Mouse (Mus musculus) megakaryocyte progenitor cell, adult 5-6 weeks (primary cell): ENCODE measurements around the gene Scap. TPM values are rescaled to one million over a fixed set of nuclear protein-coding genes. Genes with fewer than 3 reads are reported as not detected.

ENCODE experiments used
- ATAC-seq: replicated peaks from 2 replicates; pipeline ENCODE4 v1.8.0; 2016; ENCODE audit warnings: mild to moderate bottlenecking, moderate TSS enrichment, inconsistent platforms; ENCODE audit not compliant: poor library complexity
- total RNA-seq, 2 experiments: library from RNA; stranded (forward) in 1 of 2; stranded (reverse) in 1 of 2; fragments of 157-497, 149-512 nt in 1 of 2; fragments of 200-1000 nt in 1 of 2; gene quantifications; 2 replicates each; pipeline versions ENCODE4 v1.2.3 to v1.2.4; 2015 to 2017

Scap gene
- total RNA-seq (2015) (26.1 and 33.6 TPM in 2 replicates), total RNA-seq (2017) (22.1 and 29.4 TPM in 2 replicates)

DNA sequence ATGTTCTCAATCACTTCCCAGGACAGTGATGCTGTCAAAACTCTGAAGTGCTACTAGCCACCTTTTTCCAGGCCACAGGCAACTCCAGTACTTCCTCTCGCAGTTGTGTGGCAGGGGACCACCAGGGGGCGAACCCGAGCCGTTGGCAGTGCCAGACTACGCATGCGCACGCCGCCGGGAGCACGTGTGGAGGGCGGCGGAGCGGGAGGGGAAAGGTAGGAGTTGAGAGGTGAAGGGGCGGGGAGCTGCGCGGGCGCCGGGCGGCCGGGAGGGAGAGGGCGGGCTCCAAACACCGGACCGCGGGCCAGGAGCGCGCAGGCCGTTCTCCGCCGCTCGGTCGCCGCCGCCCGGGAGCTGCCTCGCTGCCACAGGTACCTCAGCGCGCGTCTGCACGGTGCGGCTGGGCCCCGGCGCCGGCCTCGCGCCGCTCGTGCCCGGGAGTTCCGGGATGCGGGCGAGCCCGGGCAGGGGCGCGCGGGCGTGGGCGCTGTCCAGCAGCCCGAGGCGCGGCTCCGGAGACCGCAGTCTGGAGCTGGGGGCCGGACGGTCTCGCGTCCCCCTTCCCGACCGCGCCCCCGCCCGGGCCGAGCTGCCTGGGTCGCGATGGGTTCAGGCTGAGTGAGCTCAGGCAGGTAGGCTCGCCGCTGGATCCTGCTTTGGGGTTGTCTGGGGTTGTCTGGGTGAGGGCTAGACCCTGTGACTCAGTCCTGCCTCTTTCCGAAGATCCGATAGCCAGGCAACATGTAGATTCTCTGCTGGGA lies at the start of gene Scap:
Gene Scap, plus strand, starts transcription at position 154 of the 761 bp plus-strand sequence.
- peak; percentile 88 for ATAC-seq

DNA sequence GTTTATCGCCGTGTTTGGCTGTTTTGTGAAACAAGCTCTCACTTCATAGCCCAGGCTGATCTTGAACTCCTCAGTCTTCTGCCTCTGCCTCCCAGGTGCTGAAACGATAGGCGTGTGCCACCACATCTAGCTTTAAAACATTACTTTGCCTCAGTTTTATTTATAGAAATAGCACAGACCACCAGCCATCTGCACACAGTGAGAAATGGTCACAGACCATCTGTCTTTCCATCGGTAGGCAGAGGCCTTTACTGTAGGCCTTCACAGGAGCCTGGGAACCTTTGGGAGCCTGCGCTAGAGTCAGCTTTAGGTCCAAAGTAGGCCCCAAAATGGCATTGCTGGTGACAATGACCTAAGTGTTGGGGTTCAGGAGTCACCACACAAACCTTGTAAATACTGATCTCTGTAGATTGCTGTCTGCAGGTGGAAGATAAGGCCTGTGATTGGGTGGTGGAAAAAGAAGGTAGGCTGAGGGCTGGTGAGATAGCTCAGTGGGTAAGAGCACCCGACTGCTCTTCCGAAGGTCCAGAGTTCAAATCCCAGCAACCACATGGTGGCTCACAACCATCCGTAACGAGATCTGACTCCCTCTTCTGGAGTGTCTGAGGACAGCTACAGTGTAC lies 48.9 kb upstream of the Scap start:
- no peak for ATAC-seq

DNA sequence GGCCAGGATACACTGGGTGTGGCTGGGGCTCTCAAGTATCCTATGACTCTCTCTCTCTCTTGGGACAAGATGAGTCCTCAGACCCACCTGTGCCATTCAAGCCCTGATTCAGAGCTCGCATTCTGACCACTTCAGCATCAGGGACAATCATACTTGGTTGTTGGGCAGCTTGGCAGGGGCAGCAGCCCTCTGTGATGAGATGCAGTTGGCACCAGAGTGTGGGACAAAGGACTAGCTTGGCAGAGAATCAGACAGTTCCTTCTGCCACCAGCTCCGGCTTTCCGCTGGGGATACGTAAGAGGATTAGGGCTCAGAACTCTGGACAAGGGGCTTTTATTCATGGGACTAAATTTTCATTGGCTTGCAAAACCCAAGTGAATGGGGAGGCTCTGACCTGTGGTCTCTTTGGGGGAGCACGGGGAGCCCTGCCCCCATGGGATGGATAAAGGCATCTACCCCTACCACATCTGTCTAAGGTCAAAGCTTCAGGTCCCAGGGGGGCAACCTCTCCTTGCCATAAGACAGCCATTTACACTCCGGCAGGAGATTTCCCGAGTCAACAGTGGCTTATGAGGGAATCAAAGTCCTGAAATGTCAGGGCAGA lies 45.7 kb upstream of the Scap start:
- no peak for ATAC-seq

DNA sequence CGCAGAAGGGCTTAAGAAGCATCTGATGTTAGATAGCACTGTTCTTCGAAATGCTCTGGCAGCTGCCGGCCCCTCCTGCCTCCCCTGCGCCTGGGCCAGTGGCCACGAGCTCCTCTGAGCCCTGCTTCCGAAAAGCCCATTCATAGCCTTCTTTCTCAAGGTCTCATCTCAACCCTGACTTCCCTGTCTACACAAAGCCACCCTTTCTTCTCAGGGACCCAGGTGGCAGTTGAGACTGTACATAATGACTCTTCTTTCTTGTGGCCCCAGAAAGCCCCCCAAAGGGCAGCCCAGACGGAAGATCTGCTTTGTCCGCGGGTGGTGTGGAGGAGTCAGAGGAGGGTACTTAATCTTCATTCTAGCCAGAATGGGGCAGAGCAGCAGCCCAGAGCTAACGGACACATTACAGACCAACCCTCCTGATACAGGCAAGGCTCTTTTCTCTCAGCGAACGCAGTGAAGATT lies 39.8 kb upstream of the Scap start:
- ATAC-seq: no peak

DNA sequence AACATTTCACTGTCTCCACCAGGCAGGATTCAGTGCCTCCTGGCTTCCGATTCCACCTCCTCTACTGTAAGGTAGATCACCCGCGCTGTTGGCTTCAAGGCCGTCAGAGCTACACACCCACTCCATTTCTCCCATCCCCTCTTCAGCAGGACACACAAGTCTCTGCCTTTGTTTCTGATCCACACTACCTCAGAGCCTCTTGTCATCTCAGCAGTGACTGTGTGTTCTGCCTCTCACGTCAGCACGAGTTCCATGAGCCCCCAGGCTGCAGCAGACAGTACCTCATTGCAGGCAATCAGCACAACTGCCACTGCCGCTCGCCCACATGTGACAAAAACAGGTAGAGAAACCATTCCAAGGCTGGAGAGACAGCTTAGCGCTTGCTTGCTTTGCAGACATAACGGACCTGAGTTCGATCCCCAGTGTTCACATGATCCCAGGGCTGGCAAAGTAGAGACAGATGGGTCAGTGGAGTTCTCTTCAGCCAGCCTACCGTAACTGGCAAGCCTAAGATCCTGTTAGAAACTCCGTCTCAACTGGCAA lies 39.1 kb upstream of the Scap start:
- no peak for ATAC-seq

DNA sequence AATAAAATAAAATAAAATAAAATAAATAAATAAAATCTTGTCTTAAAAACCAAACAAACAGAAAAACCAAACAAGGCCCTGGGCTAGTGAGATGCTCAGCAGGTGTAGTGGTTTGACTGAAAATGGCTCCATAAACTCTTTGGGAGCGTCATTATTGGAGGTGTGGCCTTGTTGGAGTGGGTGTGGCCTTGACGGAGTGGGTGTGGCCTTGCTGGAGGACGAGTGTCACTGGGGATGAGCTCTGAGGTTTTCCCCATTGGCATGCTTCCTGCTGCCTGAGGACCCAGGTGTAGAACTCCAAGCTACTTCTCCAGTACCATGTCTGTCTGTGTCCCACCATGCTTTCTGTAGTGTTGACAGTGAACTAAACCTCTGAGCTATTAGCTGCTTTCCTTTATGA lies 38.3 kb upstream of the Scap start:
- ATAC-seq: 0 out of 2 replicates have a peak, but pooled peaks have one; percentile 19

DNA sequence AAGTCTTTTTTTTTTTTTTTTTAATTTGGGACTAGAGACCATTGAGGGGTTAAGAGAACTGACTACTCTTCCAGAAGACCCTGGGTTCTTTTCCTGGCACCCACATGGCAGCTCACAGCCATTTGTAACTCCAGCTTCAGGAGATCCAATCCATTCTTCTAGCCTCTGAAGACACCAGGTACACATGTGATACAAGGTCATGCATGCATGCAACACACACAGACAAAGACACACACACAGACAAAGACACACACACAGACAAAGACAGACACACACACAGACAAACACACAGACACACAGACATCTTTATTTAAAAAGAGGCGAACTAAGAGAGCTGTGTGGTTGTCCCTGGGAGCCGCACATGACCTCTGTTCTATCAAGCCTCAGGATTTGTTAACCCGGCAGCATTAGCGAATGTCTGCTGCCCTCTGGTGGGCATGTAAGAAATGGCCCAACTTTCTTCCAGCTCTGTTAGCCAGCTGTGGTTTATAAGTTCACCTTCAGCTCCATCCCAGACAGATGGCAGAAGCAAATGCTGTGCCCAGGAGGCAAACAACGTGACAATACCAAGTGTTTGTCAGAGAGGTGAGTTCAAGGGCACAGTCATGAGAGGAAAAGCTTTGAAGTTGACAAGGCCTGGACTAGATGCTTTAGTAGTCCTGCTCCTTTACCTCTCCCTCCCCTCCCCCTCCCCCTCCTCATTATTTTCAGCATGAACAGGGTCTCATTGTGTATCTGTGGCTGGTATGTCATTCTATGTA lies 36.0 kb upstream of the Scap start:
- ATAC-seq: peak; percentile 99

DNA sequence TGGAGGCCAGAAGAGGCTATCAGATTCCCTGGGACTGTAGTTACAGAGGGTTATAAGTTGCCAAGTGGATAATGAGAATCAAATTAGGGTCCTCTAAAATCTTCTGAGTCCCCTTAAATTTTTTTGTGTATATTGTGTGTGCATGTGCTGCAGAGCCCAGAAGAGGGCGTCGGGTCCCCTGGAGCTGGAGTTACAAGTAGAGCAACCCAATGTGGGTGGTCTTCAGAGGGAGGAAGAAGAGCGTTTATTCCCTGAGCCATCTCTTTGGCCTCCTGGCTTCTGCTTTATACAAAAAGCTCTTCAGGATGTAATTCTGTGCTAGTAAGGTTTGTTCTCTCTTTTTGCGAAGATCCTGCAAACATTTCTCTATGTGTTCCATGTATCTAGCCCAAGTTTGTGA lies 28.6 kb upstream of the Scap start:
- peak; percentile 49 for ATAC-seq

DNA sequence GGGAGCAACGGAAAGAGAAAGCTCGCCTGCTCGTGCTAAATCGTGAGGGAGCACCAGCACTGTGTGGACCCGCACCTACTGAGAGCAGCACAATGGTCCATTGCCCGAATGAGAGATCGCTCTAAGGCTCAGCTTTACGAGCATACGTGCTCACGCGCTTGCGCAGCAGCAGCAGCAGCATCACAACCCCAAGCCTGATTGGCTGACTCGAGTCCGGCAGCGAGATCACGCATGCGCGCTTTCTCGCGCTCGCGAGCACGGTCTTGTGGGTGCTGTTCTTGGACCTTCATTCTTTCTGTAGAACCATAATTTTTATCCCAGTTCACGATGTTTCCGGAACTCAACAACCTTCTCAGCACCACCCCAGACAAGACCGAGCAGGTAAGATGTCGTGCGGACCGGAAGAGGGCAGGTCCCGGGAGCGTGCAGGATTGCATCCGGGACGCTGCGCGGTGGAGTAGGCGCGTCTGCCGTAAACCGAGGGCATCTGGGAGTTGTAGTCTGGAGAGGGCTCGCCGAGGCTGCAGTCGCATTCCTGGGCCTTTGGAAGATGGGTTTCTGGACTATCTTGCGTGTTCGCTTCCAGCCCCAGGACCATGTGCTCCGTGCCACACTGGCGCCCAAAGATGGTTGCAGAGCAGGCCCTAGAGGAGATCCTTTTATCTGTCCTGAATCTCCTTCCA lies 28.0 kb upstream of the Scap start, which contains the start of gene Elp6:
Gene Elp6, plus strand, starts transcription at position 205 of the 683 bp plus-strand sequence.
- peak; percentile 92 for ATAC-seq

DNA sequence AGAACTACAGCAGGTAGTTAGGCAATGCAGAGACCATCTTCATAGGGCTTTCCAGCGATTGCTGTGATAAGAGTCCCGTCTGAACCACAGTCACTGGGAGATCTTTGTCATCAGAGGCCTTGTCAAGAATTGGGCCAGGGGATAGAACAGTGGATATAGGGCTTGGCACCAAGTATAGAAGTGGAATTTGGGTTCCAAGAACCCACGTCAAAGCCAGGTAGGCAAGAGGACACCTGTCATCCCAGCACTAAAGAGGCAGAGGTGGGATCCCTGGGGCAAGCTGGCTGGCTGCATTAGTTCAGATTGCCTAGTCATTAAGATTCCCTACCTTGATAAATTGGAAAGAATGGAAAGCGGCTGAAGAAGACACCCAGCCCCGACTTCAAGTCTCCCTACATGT lies 26.7 kb upstream of the Scap start:
- ATAC-seq: no peak

DNA sequence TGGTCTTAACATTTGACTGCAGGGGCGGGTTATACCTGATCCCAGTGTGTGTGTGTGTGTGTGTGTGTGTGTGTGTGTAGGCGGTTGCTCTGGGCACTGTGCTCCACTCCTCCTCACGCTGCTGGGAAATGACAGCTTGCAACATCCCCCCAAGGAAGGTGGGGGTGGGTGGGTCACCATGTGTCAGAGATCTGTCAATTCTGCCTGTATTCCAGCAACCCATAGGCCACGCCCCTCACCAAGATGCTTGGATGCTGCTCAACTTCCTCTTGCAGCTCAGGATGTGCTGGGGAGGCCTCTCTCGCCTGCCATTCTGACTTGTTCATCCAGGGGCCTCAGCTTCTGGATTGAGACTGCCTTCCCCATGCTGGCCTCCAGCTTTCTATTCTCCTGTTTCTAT lies 18.4 kb upstream of the Scap start:
- peak; percentile 82 for ATAC-seq

DNA sequence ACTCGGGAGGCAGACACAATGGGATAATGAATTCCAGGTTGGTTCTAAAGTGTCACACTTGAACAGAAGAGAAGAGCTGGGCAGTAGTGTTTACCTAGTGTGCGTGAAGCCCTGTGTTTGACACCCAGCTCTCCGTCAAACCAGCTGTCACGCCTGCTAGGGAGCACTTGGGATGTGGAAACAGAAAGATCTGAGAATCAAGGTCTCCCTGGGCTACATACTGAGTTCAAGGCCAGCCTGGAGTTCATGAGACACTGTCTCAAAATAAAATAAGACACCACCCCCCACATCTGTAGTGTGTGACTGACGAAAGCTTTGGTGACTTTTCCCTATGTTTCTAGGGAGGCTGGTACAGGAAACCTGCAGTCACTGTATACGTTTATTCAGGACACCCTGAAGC lies 17.7 kb upstream of the Scap start:
- ATAC-seq: no peak

DNA sequence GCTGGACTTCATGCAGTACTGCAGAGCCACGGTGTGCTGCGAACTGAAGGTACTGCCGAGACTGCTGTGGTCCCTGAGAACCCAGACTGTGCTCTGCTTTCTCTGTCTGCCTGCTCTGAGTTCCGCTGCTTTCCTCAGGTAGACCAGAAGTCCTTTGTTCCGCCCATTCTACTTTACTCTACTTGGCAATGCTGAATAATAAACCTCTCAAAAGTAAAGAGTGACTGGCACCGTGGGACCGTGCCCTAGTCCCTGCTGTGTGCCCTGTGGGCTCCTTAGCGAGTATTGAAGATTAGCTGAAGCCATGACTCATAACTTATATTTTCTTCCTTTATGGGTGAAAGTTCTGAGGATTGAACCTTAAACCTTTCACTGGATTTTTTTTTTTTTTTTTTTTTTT lies 17.2 kb upstream of the Scap start:
- no peak for ATAC-seq

DNA sequence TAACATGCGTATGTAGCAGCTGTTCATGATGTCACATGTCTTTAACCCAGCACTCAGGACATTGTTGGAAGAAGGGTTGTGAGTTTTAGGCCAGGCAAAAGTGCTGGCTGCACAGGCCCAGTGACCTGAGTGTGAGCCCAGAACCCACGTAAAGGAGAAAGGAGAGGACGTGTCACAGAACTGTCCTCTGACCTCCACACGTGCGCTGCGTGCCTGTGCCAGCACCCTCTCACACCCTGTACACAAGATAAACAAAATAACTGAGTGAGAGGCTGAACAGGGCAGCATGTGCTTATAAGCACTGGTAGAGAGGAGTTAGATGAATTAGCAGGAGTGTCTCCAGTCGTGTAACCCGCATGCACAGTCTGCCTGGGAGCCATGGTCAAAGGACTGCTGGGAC lies 16.6 kb upstream of the Scap start:
- no peak for ATAC-seq

DNA sequence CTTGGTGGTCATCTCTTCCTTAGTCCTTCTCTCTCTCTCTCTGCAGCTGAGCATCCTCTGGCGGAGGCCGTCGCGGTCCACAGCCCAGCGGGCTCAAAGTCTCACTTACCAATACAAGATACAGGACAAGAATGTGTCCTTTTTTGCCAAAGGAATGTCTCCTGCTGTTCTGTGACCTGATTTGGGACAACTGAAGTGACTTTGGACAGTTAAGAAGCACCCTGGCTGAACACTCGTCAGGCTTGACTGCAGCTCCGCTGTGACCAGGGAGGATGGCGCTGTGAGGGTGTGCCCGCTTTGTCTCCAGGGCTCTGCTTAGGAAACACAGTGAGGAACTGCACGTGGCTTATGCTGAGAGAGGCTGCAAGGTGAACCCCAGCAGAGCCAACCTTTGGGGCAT lies 12.3 kb upstream of the Scap start:
- ATAC-seq: no peak

DNA sequence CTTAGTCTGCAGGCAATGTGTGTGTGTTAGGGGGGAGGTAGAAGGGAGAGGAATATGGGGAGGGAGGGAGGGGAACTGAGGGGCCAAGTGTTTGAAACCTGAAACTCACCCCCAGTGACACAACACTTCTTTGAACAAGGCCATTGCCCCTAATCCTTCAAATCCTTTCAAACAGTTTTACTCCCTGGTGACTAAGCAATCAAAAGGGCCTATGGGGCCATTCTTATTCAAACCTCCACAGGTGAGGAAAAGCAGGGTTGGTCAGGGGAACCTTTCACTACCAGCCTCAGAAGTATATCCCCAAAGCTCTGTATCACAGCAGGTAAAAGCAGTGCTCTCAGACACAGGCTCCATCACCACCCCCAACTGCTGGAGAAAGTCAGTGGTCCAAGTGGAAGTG lies 10.1 kb upstream of the Scap start:
- no peak for ATAC-seq

DNA sequence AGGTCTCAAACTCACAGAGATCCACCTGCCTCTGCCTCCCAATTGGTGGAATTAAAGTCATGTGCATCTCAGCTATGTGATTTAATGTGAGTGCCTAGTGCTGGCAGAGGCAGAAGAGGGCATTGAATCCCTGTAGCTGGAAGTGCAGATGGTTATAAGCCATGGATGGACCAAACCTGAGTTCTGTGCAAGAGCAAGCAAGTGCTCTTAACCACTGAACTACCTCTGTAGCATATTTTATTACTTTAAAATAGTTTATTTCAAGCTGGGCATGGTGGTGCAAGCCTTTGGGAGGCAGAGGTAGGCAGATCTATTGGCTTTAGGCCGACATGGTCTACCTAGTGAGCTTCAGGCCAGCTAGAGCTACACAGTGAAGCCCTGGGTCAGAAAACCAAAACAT lies 8.9 kb upstream of the Scap start:
- ATAC-seq: no peak

DNA sequence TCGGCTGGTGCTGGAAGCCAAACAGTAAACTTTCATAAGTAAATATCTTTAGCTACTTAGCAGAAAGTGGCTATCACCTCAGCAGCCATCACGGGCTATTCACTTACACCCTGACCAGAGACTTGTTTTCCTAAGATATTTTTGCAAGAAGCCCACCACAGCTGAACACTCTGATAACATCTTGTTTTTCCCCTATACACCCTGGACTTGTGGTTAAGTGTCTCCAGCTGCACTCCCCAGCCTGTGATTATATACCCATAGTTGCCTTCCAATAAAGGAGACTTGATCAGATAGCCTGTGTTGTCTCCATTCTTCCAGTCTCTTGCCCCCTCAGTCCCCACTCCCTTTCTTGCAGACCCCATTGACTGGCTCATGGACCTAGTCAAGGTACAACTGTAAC lies 4.9 kb upstream of the Scap start:
- no peak for ATAC-seq

DNA sequence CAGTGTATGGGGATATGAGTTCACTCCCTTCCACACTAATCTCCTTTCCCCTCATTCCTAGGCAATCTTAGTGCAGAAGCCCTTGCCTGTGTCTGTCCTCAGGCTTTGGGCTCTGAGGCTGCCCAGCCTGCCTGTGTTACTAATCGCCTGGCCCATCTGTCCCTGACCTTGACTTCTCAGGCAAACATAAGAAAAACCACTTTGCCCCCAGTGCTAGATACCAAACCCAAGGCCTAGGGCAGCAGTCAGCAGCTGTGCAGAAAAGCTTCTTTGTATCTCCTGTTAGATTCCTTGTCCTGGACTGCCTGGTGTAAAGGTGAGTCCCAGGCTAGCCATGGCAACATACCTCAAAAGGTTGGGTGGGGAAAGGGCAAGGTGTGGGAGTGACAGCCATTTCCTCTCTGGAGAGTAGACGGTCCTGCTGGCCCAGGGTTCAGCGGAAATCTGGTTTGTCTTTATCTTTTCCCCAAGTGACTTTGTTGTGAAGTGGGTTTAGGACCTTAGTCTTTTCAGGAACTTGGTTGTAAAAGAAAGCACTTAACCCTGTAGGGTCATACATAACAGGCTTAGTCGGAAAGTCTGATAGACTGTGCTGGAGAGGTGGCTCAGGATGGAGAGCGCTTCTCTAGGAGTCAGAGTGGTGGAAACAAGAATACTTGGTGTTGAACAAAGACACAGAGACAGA lies 4.0 kb upstream of the Scap start:
- ATAC-seq: peak; percentile 15

DNA sequence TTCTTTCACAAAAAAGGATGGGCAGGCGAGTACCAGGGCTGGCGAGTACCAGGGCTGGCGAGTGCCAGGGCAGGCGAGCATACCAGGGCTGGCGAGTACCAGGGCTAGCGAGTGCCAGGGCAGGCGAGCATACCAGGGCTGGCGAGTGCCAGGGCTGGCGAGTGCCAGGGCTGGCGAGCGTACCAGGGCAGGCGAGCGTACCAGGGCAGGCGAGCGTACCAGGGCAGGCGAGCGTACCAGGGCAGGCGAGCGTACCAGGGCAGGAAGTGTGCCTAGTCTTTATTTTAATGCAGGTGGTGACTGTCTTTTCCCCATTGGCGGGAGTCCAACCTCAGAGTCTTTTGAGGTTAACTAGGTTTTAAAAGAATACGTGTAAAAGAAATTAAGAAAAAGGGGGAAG lies 3.4 kb upstream of the Scap start:
- peak; percentile 26; the same call in 1 of the 2 replicates for ATAC-seq
